Mouse (Mus musculus) MN1 (cell line): ENCODE results near the gene 2810459M11Rik.
"Not testable (repeated sequence)": the region's sequence is repeated elsewhere in the genome, so short reads cannot be mapped to it uniquely, and the experiment has no call there.

Experiments used
- DNase-seq: peaks from one replicate; pipeline ENCODE4 v3.0.0-alpha.2; 2016; ENCODE audit warnings: low spot score

The 2810459M11Rik gene

GRCm38 (mm10) chr1:86045848-86046805 is at the start of gene 2810459M11Rik:
Gene 2810459M11Rik (plus strand): TSS chr1:86045863.
- DNase-seq = no peak

GRCm38 (mm10) chr1:85997221-85997620 is 48.4 kb upstream of the 2810459M11Rik start:
- DNase-seq = no peak

- no peak for DNase-seq
Observed at GRCm38 (mm10) chr1:85998012-85998411, 47.7 kb upstream of the 2810459M11Rik start.

GRCm38 (mm10) chr1:85999853-86000570 is 45.7 kb upstream of the 2810459M11Rik start:
- no peak for DNase-seq

GRCm38 (mm10) chr1:86005540-86005939 is 40.1 kb upstream of the 2810459M11Rik start:
- DNase-seq = no peak

GRCm38 (mm10) chr1:86006040-86006439 is 39.6 kb upstream of the 2810459M11Rik start:
- no peak for DNase-seq

- DNase-seq = peak; percentile 88
Observed at GRCm38 (mm10) chr1:86007778-86008177, 37.9 kb upstream of the 2810459M11Rik start.

- not testable (repeated sequence) for DNase-seq
Observed at GRCm38 (mm10) chr1:86015758-86016157, 29.9 kb upstream of the 2810459M11Rik start.

- DNase-seq = no peak
Observed at GRCm38 (mm10) chr1:86016516-86016915, 29.1 kb upstream of the 2810459M11Rik start, which contains the start of gene Spata3. Gene Spata3 (plus strand): TSS chr1:86016816.

- DNase-seq = no peak
Observed at GRCm38 (mm10) chr1:86018235-86019055, 27.2 kb upstream of the 2810459M11Rik start.

- no peak for DNase-seq
Observed at GRCm38 (mm10) chr1:86021365-86021989, 24.2 kb upstream of the 2810459M11Rik start.

- DNase-seq = no peak
Observed at GRCm38 (mm10) chr1:86032273-86032987, 13.2 kb upstream of the 2810459M11Rik start.

- peak; percentile 27 for DNase-seq
Observed at GRCm38 (mm10) chr1:86038191-86038951, 7.3 kb upstream of the 2810459M11Rik start.

- DNase-seq = no peak
Observed at GRCm38 (mm10) chr1:86040131-86040530, 5.5 kb upstream of the 2810459M11Rik start.

GRCm38 (mm10) chr1:86040817-86041216 is 4.8 kb upstream of the 2810459M11Rik start:
- no peak for DNase-seq

- DNase-seq = no peak
Observed at GRCm38 (mm10) chr1:86045056-86045455, 607 bp upstream of the 2810459M11Rik start.

- DNase-seq = no peak
Observed at GRCm38 (mm10) chr1:86046833-86047563, 1.3 kb downstream of the 2810459M11Rik start.

- peak; percentile 32 for DNase-seq
Observed at GRCm38 (mm10) chr1:86048231-86048630, 2.6 kb downstream of the 2810459M11Rik start.

GRCm38 (mm10) chr1:86048744-86049143 is 3.1 kb downstream of the 2810459M11Rik start:
- no peak for DNase-seq
